Comparison of ENCODE assay signal across 23 mouse cellular contexts in genomic region chr6:82174943-82175342, GRCm38 (mm10).
A peak's percentile ranks its signal among the peaks of the same experiment; 100 is the strongest.
DNase-seq lines count a peak whose midpoint lies in the region; ATAC-seq and TF ChIP-seq lines count a peak whose summit lies in the region.
"Had no signal": no experiment of that assay in that cellular context is flagged by ENCODE, and none has a peak within 500 bp of the region (broad histone marks: within the 10 kb centered on the region; RNA-seq: fewer than 3 reads in every experiment).

No protein-coding gene starts in this region.

- no peak for TF ChIP-seq CTCF in heart, adult 2 months (IDR thresholded peaks at IDR 0.05)

- no peaks in the 10 kb centered on the region for H3K4me1 ChIP-seq in heart, adult 2 months (ENCODE audit: control insufficient read depth, insufficient read depth, low read length)
- peaks cover 0 to 7% of the 10 kb centered on the region in 2 experiments; a peak in 1 of 4 replicates for H3K4me1 ChIP-seq in ES-E14 (ENCODE audit: control insufficient read depth in 2 of 2, insufficient read depth in 2 of 2, low read length in 2 of 2, poor library complexity in 1 of 2)
- H3K4me1 ChIP-seq: embryonic facial prominence, embryonic 10.5 days; embryonic facial prominence, embryonic 12.5 days; forebrain, embryonic 10.5 days; forebrain, embryonic 12.5 days had no signal

- DNase-seq in heart, adult 11 months: peak; percentile 13
- DNase-seq in heart, adult 2 months: no peak
- DNase-seq in ES-E14 (ENCODE audit: low read depth, low spot score) (peak; percentile 56), ZHBTc4 (ENCODE audit: low read depth, low spot score) (peak; percentile 89)
- no peak for DNase-seq in right cerebral cortex, postnatal 25 days
- DNase-seq: adrenal gland, postnatal 10 days; adrenal gland, postnatal 25 days; B cell, adult 2 months; cerebellum, adult 11 months; cerebellum, adult 18-20 months; cerebellum, adult 9-10 months; cerebellum, postnatal 10 days; cerebellum, postnatal 25 days had no signal

- no peak overlapping the region for H3K27ac ChIP-seq in heart, adult 2 months
- no peak overlapping the region for H3K27ac ChIP-seq in ES-E14 (ENCODE audit: insufficient read depth, low read depth, low read length, poor library complexity, severe bottlenecking)
- H3K27ac ChIP-seq: embryonic facial prominence, embryonic 10.5 days; embryonic facial prominence, embryonic 12.5 days; forebrain, embryonic 10.5 days; forebrain, embryonic 12.5 days had no signal

- no peak for ATAC-seq in erythroid progenitor cell, adult 5-6 weeks (replicated peaks; ENCODE audit: low FRiP score, poor library complexity, severe bottlenecking)
- ATAC-seq: activated CD4-positive, CD25-positive, alpha-beta regulatory T cell, adult 4 months; CD4-positive, CD25-positive, alpha-beta regulatory T cell, adult 4 months; forebrain, embryonic 14.5 days; forebrain, embryonic 16.5 days had no signal

- 35% methylated on average over 2 of the region's 2 CpGs for WGBS in heart, adult 2 months

- H3K9ac ChIP-seq in heart, adult 2 months (ENCODE audit: low read depth, low read length): no peak overlapping the region
- H3K9ac ChIP-seq in ES-E14 (ENCODE audit: insufficient read depth, low read depth, low read length, poor library complexity, severe bottlenecking): no peak overlapping the region
- H3K9ac ChIP-seq: embryonic facial prominence, embryonic 12.5 days; forebrain, embryonic 12.5 days had no signal

- no peak for TF ChIP-seq EP300 in heart, adult 2 months (IDR thresholded peaks at IDR 0.05; ENCODE audit: insufficient read depth, low read depth, low read length)

- in situ Hi-C loops in ES-E14 (cut with MboI; ENCODE audit: low sequenced_read_pairs in 2 of 2, unreplicated experiment in 2 of 2): no loop called here

- no peaks in the 10 kb centered on the region for H3K27me3 ChIP-seq in heart, adult 2 months (ENCODE audit: control insufficient read depth, insufficient read depth, low read length)
- H3K27me3 ChIP-seq: CH12.LX; embryonic facial prominence, embryonic 12.5 days; forebrain, embryonic 12.5 days had no signal

- no peak for TF ChIP-seq POLR2A in heart, adult 2 months (IDR thresholded peaks at IDR 0.05; ENCODE audit: insufficient read depth, low read depth, low read length)

- H3K36me3 ChIP-seq in heart, adult 2 months (ENCODE audit: control insufficient read depth, insufficient read depth, low read length): no peaks in the 10 kb centered on the region
- no peaks in the 10 kb centered on the region for H3K36me3 ChIP-seq in ES-E14 (ENCODE audit: control insufficient read depth, insufficient read depth, low read length, poor library complexity, severe bottlenecking)
- H3K36me3 ChIP-seq: embryonic facial prominence, embryonic 10.5 days; embryonic facial prominence, embryonic 12.5 days; forebrain, embryonic 10.5 days; forebrain, embryonic 12.5 days had no signal

- no peak overlapping the region for H3K4me3 ChIP-seq in heart, adult 2 months
- H3K4me3 ChIP-seq in ES-E14 (ENCODE audit: insufficient read depth in 1 of 2, low read depth in 1 of 2, low read length in 2 of 2, poor library complexity in 1 of 2, severe bottlenecking in 1 of 2): peak overlapping the region in 1 of 2 experiments; percentile 10; a peak in 1 of 4 replicates
- H3K4me3 ChIP-seq: embryonic facial prominence, embryonic 10.5 days; embryonic facial prominence, embryonic 12.5 days; forebrain, embryonic 10.5 days; forebrain, embryonic 12.5 days had no signal

- H3K9me3 ChIP-seq in ES-E14 (ENCODE audit: control insufficient read depth, insufficient read depth, low read depth, low read length): no peaks in the 10 kb centered on the region
- H3K9me3 ChIP-seq: embryonic facial prominence, embryonic 10.5 days; embryonic facial prominence, embryonic 12.5 days; forebrain, embryonic 10.5 days; forebrain, embryonic 12.5 days had no signal

- intact Hi-C loops in heart, adult 2 months (cut with DNase I): no loop called here

- no peaks in the 10 kb centered on the region for H3K79me2 ChIP-seq in heart, adult 2 months (replicated peaks; ENCODE audit: control insufficient read depth, insufficient read depth, low read length)

TF ChIP-seq in ES-E14, 5 proteins besides CTCF, POLR2A, EP300 and RAD21:
- peak; percentile 44; the same call in 1 of the 2 replicates for TF ChIP-seq ZNF384 (IDR thresholded peaks at IDR 0.05; ENCODE audit: low read depth, low read length)
- TF ChIP-seq CHD2 (IDR thresholded peaks at IDR 0.05; ENCODE audit: low read depth, low read length): no peak; the same call in 1 of the 2 replicates
- no peak for TF ChIP-seq HCFC1 (IDR thresholded peaks at IDR 0.05; ENCODE audit: borderline replicate concordance, insufficient read depth, low read length)
- TF ChIP-seq ZC3H11A (IDR thresholded peaks at IDR 0.05; ENCODE audit: borderline replicate concordance, low read depth, low read length): no peak
- peak; percentile 92 for TF ChIP-seq MAFK (IDR thresholded peaks at IDR 0.05; ENCODE audit: insufficient read depth, low read depth, low read length)
TF ChIP-seq in ES-E14: peak in this region for 2.

Comparison
In these comparisons a context has a peak if more than half of its experiments do, and no peak if none do; other contexts are left out.
1. DNase-seq: peak in heart, adult 11 months (single experiment), ES-E14 (single experiment) and ZHBTc4 (single experiment); none in heart, adult 2 months (0 of 2) and right cerebral cortex, postnatal 25 days (single experiment).